Comparison of ENCODE assay signal across 8 mouse cellular contexts in the genomic region with DNA sequence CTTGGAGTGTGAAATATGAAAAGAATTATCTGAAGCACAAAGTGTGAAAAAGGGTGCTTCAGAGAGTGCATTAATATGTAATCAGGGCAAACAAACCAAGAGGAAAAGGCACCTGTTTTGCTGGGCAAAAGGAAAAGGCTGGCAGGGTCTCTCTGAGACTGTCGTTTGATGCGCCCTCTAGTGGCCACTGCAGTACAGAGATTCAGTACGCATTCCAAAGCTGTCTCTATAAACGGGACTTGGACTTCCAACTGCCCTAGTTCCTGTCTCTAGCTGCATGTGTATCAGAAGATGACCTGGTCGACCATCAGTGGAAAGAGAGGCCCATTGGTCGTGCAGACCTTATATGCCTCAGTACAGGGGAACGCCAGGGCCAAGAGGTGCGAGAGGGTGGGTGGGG. TPM values are rescaled to one million over a fixed set of nuclear protein-coding genes. Genes with fewer than 3 reads are reported as not detected.
A peak's percentile ranks its signal among the peaks of the same experiment; 100 is the strongest.
DNase-seq lines count a peak whose midpoint lies in the region; ATAC-seq lines count a peak whose summit lies in the region.

No protein-coding gene starts in this region.

- ATAC-seq in erythroid progenitor cell, adult 5-6 weeks (replicated peaks; ENCODE audit: low FRiP score, poor library complexity, severe bottlenecking): peak; percentile 54; the same call in 1 of the 2 replicates
- ATAC-seq in hindbrain, embryonic 11.5 days (ENCODE audit: low FRiP score): peak; percentile 82
- peak; percentile 82 for ATAC-seq in megakaryocyte, adult 5-6 weeks (ENCODE audit: poor library complexity, severe bottlenecking)

- no peaks in the 10 kb centered on the region for H3K9me3 ChIP-seq in hindbrain, embryonic 11.5 days (ENCODE audit: control insufficient read depth, low read length)

- 23% methylated on average over 8 of the region's 8 CpGs for WGBS in hindbrain, embryonic 11.5 days

- no peaks in the 10 kb centered on the region for H3K36me3 ChIP-seq in hindbrain, embryonic 11.5 days (ENCODE audit: control insufficient read depth, insufficient read depth, low read length)

- no peak overlapping the region for H3K9ac ChIP-seq in hindbrain, embryonic 11.5 days (ENCODE audit: low read depth, low read length)

- no peak overlapping the region for H3K4me3 ChIP-seq in hindbrain, embryonic 11.5 days (ENCODE audit: low read depth, low read length)

- H3K4me1 ChIP-seq in hindbrain, embryonic 11.5 days (replicated peaks; ENCODE audit: control insufficient read depth, insufficient read depth, low read length): no peaks in the 10 kb centered on the region

- H3K27me3 ChIP-seq in hindbrain, embryonic 11.5 days (ENCODE audit: control insufficient read depth, insufficient read depth, low read length): no peaks in the 10 kb centered on the region

- H3K4me2 ChIP-seq in hindbrain, embryonic 11.5 days (replicated peaks; ENCODE audit: low read depth, low read length): no peak overlapping the region

- H3K27ac ChIP-seq in hindbrain, embryonic 11.5 days (ENCODE audit: low read depth, low read length): no peak overlapping the region

- peak; percentile 63 for DNase-seq in ES-CJ7 (ENCODE audit: low read depth, low spot score)
- DNase-seq in brain, adult 2 months (ENCODE audit: low read depth, low spot score): peak; percentile 74
- peak; percentile 86 for DNase-seq in hindbrain, embryonic 11.5 days (ENCODE audit: low spot score)
- peak; percentile 23 for DNase-seq in layer of hippocampus, adult 9-11 months
- DNase-seq in right cerebral cortex, adult 18-20 months: peak; percentile 62
- DNase-seq in thymus, postnatal 4 days: peak; percentile 88

RNA-seq across cellular contexts. Expression of a gene that starts 58.7 kb away (rescaled TPM):
- 6.8 and 13.4 TPM in 2 replicates for total RNA-seq in erythroid progenitor cell, adult 5-6 weeks (2015; ENCODE audit: low replicate concordance)
- total RNA-seq in erythroid progenitor cell, adult 5-6 weeks (2017; ENCODE audit: low replicate concordance): 1.3 and 3.2 TPM in 2 replicates
- polyA plus RNA-seq in hindbrain, embryonic 11.5 days (2014; fragmentation: Nextera tagmentation; extraction: Ambion mirVana): 15.8 and 18.5 TPM in 2 replicates
- total RNA-seq in megakaryocyte, adult 5-6 weeks (2015): 10.9 and 15.6 TPM in 2 replicates
- 16.5 and 17.8 TPM in 2 replicates for total RNA-seq in megakaryocyte, adult 5-6 weeks (2017)

Comparison
In these comparisons a context has a peak if more than half of its experiments do, and no peak if none do; other contexts are left out.
1. DNase-seq: peak in every context shown above with its lines; median percentile 88 in thymus, postnatal 4 days; 86 in hindbrain, embryonic 11.5 days; 74 in brain, adult 2 months; 63 in ES-CJ7; 62 in right cerebral cortex, adult 18-20 months; 23 in layer of hippocampus, adult 9-11 months.